Mouse (Mus musculus): ENCODE measurements around the gene Caps2. TPM values are rescaled to one million over a fixed set of nuclear protein-coding genes. Genes with fewer than 3 reads are reported as not detected.
"Not testable (repeated sequence)": the region's sequence is repeated elsewhere in the genome, so short reads cannot be mapped to it uniquely, and the experiment has no call there.

The Caps2 gene
- polyA plus RNA-seq, 1 experiment from 2014 or later = 0.81 TPM

DNA sequence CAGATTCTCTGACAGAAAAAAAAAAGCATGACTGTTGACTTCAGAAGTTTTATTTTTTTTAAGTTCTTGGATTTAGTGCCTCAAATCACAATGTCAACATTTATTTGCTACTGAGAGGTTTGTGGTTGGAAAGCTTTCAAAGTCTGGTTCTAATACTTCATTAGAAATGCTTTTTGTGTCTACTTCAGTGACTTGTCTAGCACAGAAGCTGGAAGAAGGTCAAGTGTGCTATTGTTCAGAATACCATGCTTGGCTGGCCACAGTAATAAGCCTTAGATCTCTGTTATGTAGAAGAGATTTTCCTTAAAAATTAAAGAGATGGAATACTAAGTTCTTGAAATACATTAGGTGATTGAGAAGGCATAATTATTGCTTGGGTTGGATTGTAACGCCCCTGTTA is 63.7 kb downstream of the Caps2 start:
- WGBS = 72% methylated on average over 1 of the region's 1 CpGs
- ATAC-seq (ENCODE audit: insufficient number of reproducible peaks, insufficient read depth, low FRiP score, low TSS enrichment, low read depth) = no peak
- H3K4me2 ChIP-seq = no peak overlapping the region
- H3K9me3 ChIP-seq = no peaks in the 10 kb centered on the region
- no peaks in the 10 kb centered on the region for H3K4me1 ChIP-seq (replicated peaks)
- no peak overlapping the region for H3K27ac ChIP-seq
- no peaks in the 10 kb centered on the region for H3K27me3 ChIP-seq
- no peak overlapping the region for H3K9ac ChIP-seq (replicated peaks)
- no peak overlapping the region for H3K4me3 ChIP-seq (replicated peaks)
- H3K36me3 ChIP-seq = no peaks in the 10 kb centered on the region

DNA sequence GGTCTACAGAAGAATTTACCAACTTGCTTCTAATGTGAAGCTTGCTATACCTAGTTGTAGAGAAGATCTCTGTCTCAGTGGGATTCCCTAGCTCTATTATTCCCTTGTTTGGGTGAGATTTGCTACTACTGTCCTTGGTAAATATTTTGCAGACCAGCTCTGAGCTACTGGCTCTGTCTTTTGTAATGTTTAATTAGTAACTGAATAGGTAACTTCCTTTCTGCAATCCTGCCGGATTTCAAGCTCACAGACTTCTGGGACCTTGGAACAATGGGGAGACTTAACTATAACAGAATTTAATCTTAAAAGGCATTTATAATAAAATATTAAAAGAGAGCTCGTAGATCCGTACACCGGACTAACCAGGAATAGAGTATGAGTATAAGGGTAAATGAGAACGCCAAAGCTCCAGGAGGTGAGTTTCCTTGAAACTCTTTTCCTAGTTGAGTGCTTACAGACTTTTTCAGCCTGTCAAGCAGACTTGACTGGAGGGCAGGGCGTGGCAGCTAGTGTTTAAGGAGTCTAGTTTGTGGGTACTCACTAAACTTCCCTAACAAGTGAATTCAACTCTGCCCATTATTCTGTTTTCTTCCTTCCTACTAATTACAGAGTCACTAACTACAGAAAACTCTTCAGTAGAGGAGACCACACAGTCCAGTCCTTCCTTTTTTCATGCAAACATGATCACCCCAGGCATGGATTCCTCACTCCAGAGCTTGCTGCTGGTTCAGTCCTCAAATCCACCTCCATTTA is 65.8 kb downstream of the Caps2 start:
- not testable (repeated sequence) for H3K4me2 ChIP-seq; ATAC-seq (ENCODE audit: insufficient number of reproducible peaks, insufficient read depth, low FRiP score, low TSS enrichment, low read depth); H3K27me3 ChIP-seq; H3K9me3 ChIP-seq; H3K36me3 ChIP-seq; H3K4me3 ChIP-seq (replicated peaks); H3K27ac ChIP-seq; H3K4me1 ChIP-seq (replicated peaks); H3K9ac ChIP-seq (replicated peaks)
- WGBS = 57% methylated on average over 6 of the region's 6 CpGs

DNA sequence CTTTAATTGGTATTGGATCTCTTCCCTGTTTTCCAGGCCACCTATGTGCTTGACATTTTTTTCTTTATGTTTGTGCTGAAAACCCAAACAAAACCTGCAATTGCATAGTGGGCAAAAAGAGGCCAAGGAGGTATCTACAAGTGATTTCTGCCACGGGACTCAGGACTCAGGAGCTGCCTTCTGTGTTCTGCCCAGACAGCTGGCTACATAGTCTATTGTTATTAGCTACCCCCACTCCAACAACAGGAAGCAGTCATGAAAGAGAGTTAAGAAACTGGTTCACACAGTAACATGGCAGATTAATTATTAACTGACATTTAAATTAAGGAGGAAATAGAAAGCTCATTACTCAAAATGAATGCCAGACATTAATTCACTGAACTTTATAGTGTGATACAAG is 69.3 kb downstream of the Caps2 start:
- not testable (repeated sequence) for ATAC-seq (ENCODE audit: insufficient number of reproducible peaks, insufficient read depth, low FRiP score, low TSS enrichment, low read depth)
- 42% methylated on average over 1 of the region's 1 CpGs for WGBS

DNA sequence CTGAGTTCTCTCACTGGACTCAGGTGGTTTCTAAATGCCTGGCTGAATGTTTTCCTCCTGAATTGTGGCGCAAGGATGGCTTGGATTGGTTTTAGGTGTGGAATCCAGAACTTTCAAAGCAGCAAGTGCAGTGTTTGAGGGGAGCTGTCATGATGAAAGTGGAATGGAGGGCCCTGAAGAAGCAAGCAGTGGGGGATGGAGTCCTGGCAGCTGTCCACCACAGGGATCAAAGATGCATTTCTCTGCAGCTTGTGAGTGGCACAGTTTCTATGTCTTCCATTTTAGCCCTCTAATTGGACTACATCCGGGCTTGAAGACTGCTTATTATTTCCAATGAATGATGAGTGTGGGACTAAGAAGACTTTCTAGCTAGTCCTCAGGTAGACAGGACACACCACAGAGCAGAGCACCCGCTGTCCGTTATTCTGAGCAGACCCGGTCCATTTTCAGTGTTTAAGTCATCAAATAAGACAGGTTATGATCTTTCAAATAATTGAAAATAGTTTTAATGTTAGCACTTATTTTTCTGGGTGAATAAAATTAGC is 72.0 kb downstream of the Caps2 start:
- not testable (repeated sequence) for H3K4me3 ChIP-seq (replicated peaks); H3K9me3 ChIP-seq; H3K36me3 ChIP-seq; H3K9ac ChIP-seq (replicated peaks); H3K4me2 ChIP-seq; H3K4me1 ChIP-seq (replicated peaks); ATAC-seq (ENCODE audit: insufficient number of reproducible peaks, insufficient read depth, low FRiP score, low TSS enrichment, low read depth); H3K27me3 ChIP-seq; H3K27ac ChIP-seq
- 82% methylated on average over 5 of the region's 5 CpGs for WGBS

More for the DNA sequence above, 69.3 kb downstream of the Caps2 start:
- H3K27me3 ChIP-seq; H3K36me3 ChIP-seq; H3K4me2 ChIP-seq; H3K4me1 ChIP-seq (replicated peaks); H3K4me3 ChIP-seq (replicated peaks); H3K27ac ChIP-seq; H3K9me3 ChIP-seq; H3K9ac ChIP-seq (replicated peaks): not testable (repeated sequence)

DNA sequence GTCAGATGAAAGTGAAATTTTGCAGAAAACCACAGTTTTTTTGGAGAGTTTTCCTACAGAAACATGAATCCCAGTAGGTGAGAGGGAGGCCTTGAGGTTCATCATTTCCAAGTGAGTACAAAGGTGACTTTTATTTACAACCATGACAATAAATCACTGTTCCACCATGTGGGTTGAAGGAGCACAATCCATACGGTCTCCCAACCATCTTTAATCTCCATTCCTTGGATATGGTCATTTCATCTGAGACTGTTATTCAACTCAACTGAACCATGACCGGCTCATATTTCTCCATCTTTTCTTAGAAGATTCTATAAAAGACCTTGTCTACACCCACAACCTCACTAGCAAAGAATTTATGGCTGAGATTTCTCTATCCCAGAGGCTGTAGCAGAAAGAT is 84.9 kb downstream of the Caps2 start:
- H3K36me3 ChIP-seq = no peaks in the 10 kb centered on the region
- no peak overlapping the region for H3K4me2 ChIP-seq
- no peaks in the 10 kb centered on the region for H3K9me3 ChIP-seq
- WGBS = 72% methylated on average over 2 of the region's 2 CpGs
- no peak overlapping the region for H3K4me3 ChIP-seq (replicated peaks)
- no peak overlapping the region for H3K9ac ChIP-seq (replicated peaks)
- H3K27me3 ChIP-seq = no peaks in the 10 kb centered on the region
- H3K4me1 ChIP-seq (replicated peaks) = no peaks in the 10 kb centered on the region
- ATAC-seq (ENCODE audit: insufficient number of reproducible peaks, insufficient read depth, low FRiP score, low TSS enrichment, low read depth) = no peak
- no peak overlapping the region for H3K27ac ChIP-seq

DNA sequence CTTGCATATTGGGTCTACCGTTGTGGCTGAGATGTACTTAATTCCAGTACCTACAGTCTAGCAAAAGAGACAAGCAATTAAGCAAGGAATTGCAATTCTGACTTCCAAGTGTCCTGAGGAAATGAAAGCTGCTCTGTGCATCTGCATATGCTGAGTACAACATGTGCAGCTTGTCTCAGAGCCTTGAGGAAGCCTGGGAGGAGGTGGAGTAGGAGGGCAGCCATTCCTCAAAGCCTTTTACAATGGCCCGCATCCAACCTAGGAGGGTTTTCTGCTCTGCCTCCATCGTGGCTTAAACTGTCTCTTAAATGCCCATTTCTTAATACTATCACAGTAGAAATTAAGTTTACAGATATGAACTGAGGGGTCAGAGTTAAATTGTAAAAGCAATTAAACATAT is 100.0 kb downstream of the Caps2 start:
- 87% methylated on average over 3 of the region's 3 CpGs for WGBS
- no peaks in the 10 kb centered on the region for H3K9me3 ChIP-seq
- H3K27me3 ChIP-seq = peaks cover 11% of the 10 kb centered on the region
- H3K4me2 ChIP-seq = no peak overlapping the region
- H3K27ac ChIP-seq = no peak overlapping the region
- no peaks in the 10 kb centered on the region for H3K4me1 ChIP-seq (replicated peaks)
- ATAC-seq (ENCODE audit: insufficient number of reproducible peaks, insufficient read depth, low FRiP score, low TSS enrichment, low read depth) = no peak
- H3K4me3 ChIP-seq (replicated peaks) = no peak overlapping the region
- H3K9ac ChIP-seq (replicated peaks) = no peak overlapping the region
- no peaks in the 10 kb centered on the region for H3K36me3 ChIP-seq

Other genes starting within 250 kb of the Caps2 start
- 53.3 and 55.8 TPM in 2 replicates for gene Krr1, start 191.0 kb upstream of the Caps2 start, polyA plus RNA-seq (2016; fragmentation: Nextera tagmentation; extraction: Ambion mirVana)
- 1.5 and 1.8 TPM in 2 replicates for gene Glipr1, start 161.0 kb upstream of the Caps2 start, polyA plus RNA-seq (2016; fragmentation: Nextera tagmentation; extraction: Ambion mirVana)
- gene Glipr1l1, start 103.4 kb upstream of the Caps2 start, polyA plus RNA-seq (2016; fragmentation: Nextera tagmentation; extraction: Ambion mirVana) = not detected in 2 replicates
- gene Glipr1l2, start 80.3 kb upstream of the Caps2 start, polyA plus RNA-seq (2016; fragmentation: Nextera tagmentation; extraction: Ambion mirVana) = not detected in 2 replicates
- gene Glipr1l3, start 3.3 kb upstream of the Caps2 start, polyA plus RNA-seq (2016; fragmentation: Nextera tagmentation; extraction: Ambion mirVana) = not detected in 2 replicates
- 0.05 and 0.13 TPM in 2 replicates for gene Kcnc2, start 107.5 kb downstream of the Caps2 start, polyA plus RNA-seq (2016; fragmentation: Nextera tagmentation; extraction: Ambion mirVana)

Measured in limb, embryonic 12.5 days (tissue).